Mouse (Mus musculus): ENCODE results near the gene Caap1.

GRCm38 (mm10) chr4:94572677-94573076 is 16.1 kb upstream of the Caap1 start:
- TF ChIP-seq CTCF (IDR thresholded peaks at IDR 0.05; ENCODE audit: low read depth) (no peak), EP300 (optimal IDR thresholded peaks at IDR 0.05) (no peak)
